Mouse (Mus musculus) limb, embryonic 15.5 days (tissue): ENCODE data around the gene Rbm4. TPM values are rescaled to one million over a fixed set of nuclear protein-coding genes. Genes with fewer than 3 reads are reported as not detected.
"Not testable (repeated sequence)": the region's sequence is repeated elsewhere in the genome, so short reads cannot be mapped to it uniquely, and the experiment has no call there.

Experiments
- ATAC-seq: fragments of 200-750 bp; cut with Nextera tagmentation; 2 replicates; pipeline ENCODE4 v1.8.0; 2017; ENCODE audit warnings: low read depth, moderate TSS enrichment; ENCODE audit not compliant: insufficient number of reproducible peaks, low FRiP score, low TSS enrichment
- H3K27ac ChIP-seq: fragments of 300-500 bp; sonication (generic); 2 replicates; pipeline ENCODE4 v1.5.1; 2015; ENCODE audit warnings: moderate library complexity, mild to moderate bottlenecking, inconsistent platforms
- H3K27me3 ChIP-seq: fragments of 300-500 bp; sonication (generic); 2 replicates; pipeline ENCODE4 v1.6.1; 2015; ENCODE audit warnings: inconsistent platforms
- H3K36me3 ChIP-seq: fragments of 300-500 bp; sonication (generic); 2 replicates; pipeline ENCODE4 v1.6.1; 2015; ENCODE audit warnings: inconsistent platforms
- H3K4me1 ChIP-seq: fragments of 300-500 bp; sonication (generic); 2 replicates; pipeline ENCODE4 v1.6.1; 2015; ENCODE audit warnings: inconsistent platforms
- H3K4me2 ChIP-seq: fragments of 300-500 bp; sonication (generic); 2 replicates; pipeline ENCODE4 v1.6.1; 2015; ENCODE audit warnings: mild to moderate bottlenecking, inconsistent platforms
- H3K4me3 ChIP-seq: fragments of 300-500 bp; sonication (generic); 2 replicates; pipeline ENCODE4 v1.5.1; 2015; ENCODE audit warnings: mild to moderate bottlenecking, inconsistent platforms
- H3K9ac ChIP-seq: fragments of 300-500 bp; sonication (generic); 2 replicates; pipeline ENCODE4 v1.6.1; 2015; ENCODE audit warnings: inconsistent platforms
- H3K9me3 ChIP-seq: fragments of 300-500 bp; sonication (generic); 2 replicates; pipeline ENCODE4 v1.6.1; 2016; ENCODE audit warnings: inconsistent platforms
- WGBS: fragments of 180-500 bp; shearing (Covaris S2); methylation state at CpG from one replicate; pipeline ENCODE4 v1.1.7; 2015; 5-methylcytosine and 5-hydroxymethylcytosine counted together
- polyA plus RNA-seq: library from polyadenylated mRNA; unstranded; fragments of >200 nt; fragmentation: Nextera tagmentation; extraction: Ambion mirVana; gene quantifications from 2 replicates; pipeline ENCODE4 v1.2.1, GENCODE M21; 2015

Rbm4 gene
- polyA plus RNA-seq, 1 experiment from 2014 or later: 63.0 TPM

- WGBS: under 1% methylated on average over 16 of the region's 16 CpGs
- Histone ChIP-seq H3K9me3 (no peaks in the 10 kb centered on the region), H3K9ac (peak overlapping the region; percentile 57), H3K4me3 (peak overlapping the region; percentile 74), H3K36me3 (peaks cover 43% of the 10 kb centered on the region), H3K27me3 (no peaks in the 10 kb centered on the region), H3K4me2 (peak overlapping the region; percentile 54), H3K4me1 (peaks cover 36% of the 10 kb centered on the region), H3K27ac (peak overlapping the region; percentile 86)
- 0 out of 2 replicates have a peak, but pooled peaks have one; percentile 3 for ATAC-seq
These were observed 345 bp downstream of the Rbm4 start for GRCm38 (mm10) chr19:4793281-4793830.

GRCm38 (mm10) chr19:4786313-4786712 lies 7.4 kb downstream of the Rbm4 start:
- 88% methylated on average over 2 of the region's 2 CpGs for WGBS
- no peak for ATAC-seq
- peaks cover 79% of the 10 kb centered on the region for H3K36me3 ChIP-seq

GRCm38 (mm10) chr19:4785206-4785605 lies 8.5 kb downstream of the Rbm4 start:
- Histone ChIP-seq H3K4me1 (peaks cover 11% of the 10 kb centered on the region), H3K27ac (no peak overlapping the region), H3K4me3 (no peak overlapping the region), H3K4me2 (no peak overlapping the region), H3K9me3 (no peaks in the 10 kb centered on the region), H3K27me3 (no peaks in the 10 kb centered on the region), H3K9ac (no peak overlapping the region), H3K36me3 (peaks cover 75% of the 10 kb centered on the region)
- 88% methylated on average over 7 of the region's 7 CpGs for WGBS
- ATAC-seq: no peak

More at GRCm38 (mm10) chr19:4786313-4786712, 7.4 kb downstream of the Rbm4 start:
- H3K4me3 ChIP-seq: no peak overlapping the region
- no peaks in the 10 kb centered on the region for H3K9me3 ChIP-seq
- H3K27ac ChIP-seq: no peak overlapping the region
- H3K9ac ChIP-seq: no peak overlapping the region
- no peaks in the 10 kb centered on the region for H3K27me3 ChIP-seq
- no peak overlapping the region for H3K4me2 ChIP-seq
- H3K4me1 ChIP-seq: peaks cover 22% of the 10 kb centered on the region

- no peak overlapping the region for H3K27ac ChIP-seq
- no peaks in the 10 kb centered on the region for H3K9me3 ChIP-seq
- no peaks in the 10 kb centered on the region for H3K27me3 ChIP-seq
- peaks cover 71% of the 10 kb centered on the region for H3K36me3 ChIP-seq
- H3K4me1 ChIP-seq: peaks cover 7% of the 10 kb centered on the region
- H3K9ac ChIP-seq: no peak overlapping the region
- H3K4me2 ChIP-seq: no peak overlapping the region
- no peak overlapping the region for H3K4me3 ChIP-seq
- WGBS: 89% methylated on average over 2 of the region's 2 CpGs
- no peak for ATAC-seq
These were observed 10.8 kb downstream of the Rbm4 start for GRCm38 (mm10) chr19:4782891-4783290.

- Histone ChIP-seq H3K4me2 (no peak overlapping the region), H3K4me1 (no peaks in the 10 kb centered on the region), H3K27ac (no peak overlapping the region), H3K9me3 (no peaks in the 10 kb centered on the region), H3K4me3 (no peak overlapping the region), H3K36me3 (peaks cover 73% of the 10 kb centered on the region), H3K9ac (no peak overlapping the region), H3K27me3 (no peaks in the 10 kb centered on the region)
- WGBS: 76% methylated on average over 3 of the region's 3 CpGs
- no peak for ATAC-seq
These were observed 20.9 kb downstream of the Rbm4 start for GRCm38 (mm10) chr19:4772785-4773184.

- H3K36me3 ChIP-seq: peaks cover 79% of the 10 kb centered on the region
These were observed 26.1 kb downstream of the Rbm4 start for GRCm38 (mm10) chr19:4767507-4768148.

GRCm38 (mm10) chr19:4762876-4763275 lies 30.8 kb downstream of the Rbm4 start:
- no peaks in the 10 kb centered on the region for H3K9me3 ChIP-seq
- H3K9ac ChIP-seq: no peak overlapping the region
- ATAC-seq: no peak
- H3K27ac ChIP-seq: no peak overlapping the region
- H3K4me2 ChIP-seq: no peak overlapping the region
- H3K4me3 ChIP-seq: no peak overlapping the region
- no peaks in the 10 kb centered on the region for H3K27me3 ChIP-seq
- H3K4me1 ChIP-seq: peaks cover 11% of the 10 kb centered on the region
- WGBS: 72% methylated on average over 1 of the region's 1 CpGs
- H3K36me3 ChIP-seq: peaks cover 55% of the 10 kb centered on the region

More at GRCm38 (mm10) chr19:4767507-4768148, 26.1 kb downstream of the Rbm4 start:
- no peaks in the 10 kb centered on the region for H3K4me1 ChIP-seq
- H3K4me3 ChIP-seq: no peak overlapping the region
- no peak overlapping the region for H3K27ac ChIP-seq
- ATAC-seq: no peak
- no peak overlapping the region for H3K9ac ChIP-seq
- no peak overlapping the region for H3K4me2 ChIP-seq
- H3K9me3 ChIP-seq: no peaks in the 10 kb centered on the region
- no peaks in the 10 kb centered on the region for H3K27me3 ChIP-seq
- WGBS: 91% methylated on average over 12 of the region's 12 CpGs

- ATAC-seq, H3K27ac ChIP-seq, H3K4me2 ChIP-seq, H3K9me3 ChIP-seq, H3K9ac ChIP-seq, H3K4me3 ChIP-seq, H3K27me3 ChIP-seq: not testable (repeated sequence)
- peaks cover 39% of the 10 kb centered on the region for H3K36me3 ChIP-seq
- 91% methylated on average over 8 of the region's 8 CpGs for whole genome bisulfite sequencing
- H3K4me1 ChIP-seq: peaks cover 16% of the 10 kb centered on the region
These were observed 33.2 kb downstream of the Rbm4 start for GRCm38 (mm10) chr19:4760544-4760943.

GRCm38 (mm10) chr19:4756921-4757320 lies 36.8 kb downstream of the Rbm4 start:
- Histone ChIP-seq H3K36me3 (peaks cover 11% of the 10 kb centered on the region), H3K9me3 (no peaks in the 10 kb centered on the region), H3K9ac (peak overlapping the region; percentile 85), H3K4me3 (peak overlapping the region; percentile 72), H3K27ac (peak overlapping the region; percentile 97), H3K4me2 (peak overlapping the region; percentile 68), H3K27me3 (no peaks in the 10 kb centered on the region), H3K4me1 (peaks cover 18% of the 10 kb centered on the region)
- no peak for ATAC-seq
- 2% methylated on average over 9 of the region's 9 CpGs for WGBS

- Histone ChIP-seq H3K4me2 (peak within 1 kb of the TSS; percentile 68), H3K4me3 (peak within 1 kb of the TSS; percentile 72), H3K27ac (peak within 1 kb of the TSS; percentile 97), H3K4me1 (peaks cover 18% of the 10 kb centered on the region), H3K27me3 (no peaks in the 10 kb centered on the region), H3K9me3 (no peaks in the 10 kb centered on the region), H3K9ac (peak within 1 kb of the TSS; percentile 85), H3K36me3 (0 out of 2 replicates have a peak, but pooled peaks cover 8% of the 10 kb centered on the region)
- peak; percentile 96 for ATAC-seq
- under 1% methylated on average over 65 of the region's 65 CpGs for WGBS
These were observed 37.3 kb downstream of the Rbm4 start, which contains the start of gene Rbm4b for GRCm38 (mm10) chr19:4756193-4756911. TSS of gene Rbm4b (plus strand) at chr19:4756497.

GRCm38 (mm10) chr19:4755565-4756192 lies 38.0 kb downstream of the Rbm4 start:
- peak; percentile 35; the same call in 1 of the 2 replicates for ATAC-seq
- H3K9ac ChIP-seq: peak overlapping the region; percentile 57

More at GRCm38 (mm10) chr19:4755565-4756192, 38.0 kb downstream of the Rbm4 start:
- peak overlapping the region; percentile 72 for H3K4me3 ChIP-seq
- whole genome bisulfite sequencing: under 1% methylated on average over 10 of the region's 10 CpGs
- peak overlapping the region; percentile 97 for H3K27ac ChIP-seq
- no peaks in the 10 kb centered on the region for H3K9me3 ChIP-seq
- no peaks in the 10 kb centered on the region for H3K27me3 ChIP-seq
- H3K4me2 ChIP-seq: peak overlapping the region; percentile 68
- 0 out of 2 replicates have a peak, but pooled peaks cover 5% of the 10 kb centered on the region for H3K36me3 ChIP-seq
- peaks cover 18% of the 10 kb centered on the region for H3K4me1 ChIP-seq
